Mouse (Mus musculus) MEL-GATA-1-ER (cell line): ENCODE measurements around the gene Itgb7.
"Not testable (repeated sequence)": the region's sequence is repeated elsewhere in the genome, so short reads cannot be mapped to it uniquely, and the experiment has no call there.

ENCODE experiments used
- DNase-seq: peaks from one replicate; pipeline ENCODE4 v3.0.0-alpha.2; 2012; ENCODE audit warnings: low read depth; ENCODE audit errors: extremely low read depth

Gene Itgb7

GRCm38 (mm10) chr15:102230408-102231321 lies 1.1 kb downstream of the Itgb7 start:
- no peak for DNase-seq

- not testable (repeated sequence) for DNase-seq
Measured at GRCm38 (mm10) chr15:102225619-102226018, 6.1 kb downstream of the Itgb7 start.

- DNase-seq: peak; percentile 95
Measured at GRCm38 (mm10) chr15:102224992-102225617, 6.6 kb downstream of the Itgb7 start.

- no peak for DNase-seq
Measured at GRCm38 (mm10) chr15:102224186-102224991, 7.4 kb downstream of the Itgb7 start.

- no peak for DNase-seq
Measured at GRCm38 (mm10) chr15:102222386-102222785, 9.4 kb downstream of the Itgb7 start.

GRCm38 (mm10) chr15:102217325-102217724 lies 14.4 kb downstream of the Itgb7 start:
- no peak for DNase-seq

GRCm38 (mm10) chr15:102216459-102217228 lies 15.1 kb downstream of the Itgb7 start:
- DNase-seq: no peak

GRCm38 (mm10) chr15:102215624-102216023 lies 16.1 kb downstream of the Itgb7 start:
- DNase-seq: no peak

- DNase-seq: no peak
Measured at GRCm38 (mm10) chr15:102214132-102214531, 17.6 kb downstream of the Itgb7 start.

- DNase-seq: no peak
Measured at GRCm38 (mm10) chr15:102211895-102212294, 19.8 kb downstream of the Itgb7 start.

GRCm38 (mm10) chr15:102210816-102211215 lies 20.9 kb downstream of the Itgb7 start:
- DNase-seq: no peak

GRCm38 (mm10) chr15:102209114-102209513 lies 22.6 kb downstream of the Itgb7 start:
- no peak for DNase-seq

GRCm38 (mm10) chr15:102208092-102208561 lies 23.6 kb downstream of the Itgb7 start:
- DNase-seq: peak; percentile 96

- no peak for DNase-seq
Measured at GRCm38 (mm10) chr15:102207351-102207750, 24.4 kb downstream of the Itgb7 start.

- no peak for DNase-seq
Measured at GRCm38 (mm10) chr15:102205779-102206178, 26.0 kb downstream of the Itgb7 start.

- DNase-seq: no peak
Measured at GRCm38 (mm10) chr15:102204674-102205505, 26.9 kb downstream of the Itgb7 start, which contains the start of gene Csad. Gene Csad, minus strand, starts transcription at chr15:102204724.

GRCm38 (mm10) chr15:102203835-102204381 lies 27.8 kb downstream of the Itgb7 start:
- DNase-seq: peak; percentile 32

- peak; percentile 90 for DNase-seq
Measured at GRCm38 (mm10) chr15:102202971-102203834, 28.5 kb downstream of the Itgb7 start, which contains the start of gene Zfp740. Gene Zfp740, plus strand, starts transcription at chr15:102203249.
